Comparison of ENCODE assay signal across 9 mouse cellular contexts in the genomic region with DNA sequence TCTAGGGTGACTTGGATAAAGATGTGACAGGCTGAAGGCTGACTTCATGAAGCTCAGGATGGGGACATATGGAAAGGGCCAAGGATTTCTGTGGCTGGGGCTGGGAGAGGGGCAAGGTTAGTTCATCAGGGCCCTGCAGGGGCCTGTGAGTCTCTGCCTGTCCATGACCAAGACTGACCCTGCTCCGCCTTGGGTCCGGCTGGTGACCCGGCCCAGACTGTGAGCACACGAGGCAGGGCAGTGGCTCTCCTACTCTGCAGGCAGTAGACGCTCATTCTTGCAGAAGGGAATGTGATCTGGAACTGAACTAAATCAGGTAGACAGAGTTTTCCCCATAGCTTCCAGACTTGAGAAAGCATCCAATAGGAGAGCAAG. TPM values are rescaled to one million over a fixed set of nuclear protein-coding genes. Genes with fewer than 3 reads are reported as not detected.
DNase-seq lines count a peak whose midpoint lies in the region; ATAC-seq and TF ChIP-seq lines count a peak whose summit lies in the region.
"Had no signal": no experiment of that assay in that cellular context is flagged by ENCODE, and none has a peak within 500 bp of the region (broad histone marks: within the 10 kb centered on the region; RNA-seq: fewer than 3 reads in every experiment).

No protein-coding gene starts in this region.

- TF ChIP-seq POLR2A in cortical plate, adult 2 months (IDR thresholded peaks at IDR 0.05; ENCODE audit: extremely low read depth, insufficient read depth, low read length): no peak

- peak overlapping the region; percentile 91 for H3K4me2 ChIP-seq in heart, embryonic 16.5 days (ENCODE audit: low read depth, low read length)
- H3K4me2 ChIP-seq in hindbrain, embryonic 15.5 days: peak overlapping the region; percentile 87
- peak overlapping the region; percentile 84 for H3K4me2 ChIP-seq in midbrain, embryonic 16.5 days (ENCODE audit: low read length)

- WGBS in heart, embryonic 16.5 days: 78% methylated on average over 5 of the region's 5 CpGs
- WGBS in hindbrain, embryonic 15.5 days: 68% methylated on average over 5 of the region's 5 CpGs
- whole genome bisulfite sequencing in midbrain, embryonic 16.5 days: 60% methylated on average over 5 of the region's 5 CpGs

- no peaks in the 10 kb centered on the region for H3K36me3 ChIP-seq in heart, embryonic 16.5 days (ENCODE audit: control insufficient read depth, insufficient read depth)
- H3K36me3 ChIP-seq in hindbrain, embryonic 15.5 days: 0 out of 2 replicates have a peak, but pooled peaks cover 5% of the 10 kb centered on the region
- H3K36me3 ChIP-seq in midbrain, embryonic 16.5 days (ENCODE audit: control insufficient read depth, insufficient read depth, low read length): no peaks in the 10 kb centered on the region

- H3K27me3 ChIP-seq in heart, embryonic 16.5 days (ENCODE audit: control insufficient read depth, insufficient read depth, low read length): 0 out of 2 replicates have a peak, but pooled peaks cover 3% of the 10 kb centered on the region
- no peaks in the 10 kb centered on the region for H3K27me3 ChIP-seq in hindbrain, embryonic 15.5 days
- no peaks in the 10 kb centered on the region; the same call in 1 of the 2 replicates for H3K27me3 ChIP-seq in midbrain, embryonic 16.5 days (ENCODE audit: control insufficient read depth, insufficient read depth, low read depth, low read length)

- peak overlapping the region; percentile 64 for H3K9ac ChIP-seq in heart, embryonic 16.5 days (ENCODE audit: low read length)
- peak overlapping the region; percentile 55 for H3K9ac ChIP-seq in hindbrain, embryonic 15.5 days
- peak overlapping the region; percentile 72 for H3K9ac ChIP-seq in midbrain, embryonic 16.5 days (ENCODE audit: low read depth, low read length)

- intact Hi-C loops in left cerebral cortex, postnatal 36 days (cut with DNase I): loop anchor here (5.0 kb wide), 1 partner anchor 34 kb away; no protein-coding TSS in a partner anchor

- H3K4me3 ChIP-seq in heart, embryonic 16.5 days (ENCODE audit: low read length): peak overlapping the region; percentile 77
- H3K4me3 ChIP-seq in cortical plate, adult 2 months (ENCODE audit: insufficient read depth, low read length): peak overlapping the region; percentile 56
- H3K4me3 ChIP-seq in hindbrain, embryonic 15.5 days: peak overlapping the region; percentile 69
- H3K4me3 ChIP-seq in midbrain, embryonic 16.5 days (ENCODE audit: low read depth, low read length): peak overlapping the region; percentile 76

- H3K9me3 ChIP-seq in heart, embryonic 16.5 days (replicated peaks; ENCODE audit: control insufficient read depth, low read length): no peaks in the 10 kb centered on the region
- no peaks in the 10 kb centered on the region for H3K9me3 ChIP-seq in hindbrain, embryonic 15.5 days
- no peaks in the 10 kb centered on the region for H3K9me3 ChIP-seq in midbrain, embryonic 16.5 days (replicated peaks; ENCODE audit: control insufficient read depth, low read length, poor library complexity, severe bottlenecking)

- no peak overlapping the region for H3K27ac ChIP-seq in heart, embryonic 16.5 days (ENCODE audit: low read length)
- H3K27ac ChIP-seq in cortical plate, adult 2 months (ENCODE audit: insufficient read depth, low read length): peak overlapping the region; percentile 32; the same call in 1 of the 2 replicates
- peak overlapping the region; percentile 81 for H3K27ac ChIP-seq in hindbrain, embryonic 15.5 days (replicated peaks)
- H3K27ac ChIP-seq in midbrain, embryonic 16.5 days (ENCODE audit: low read length): peak overlapping the region; percentile 83

- peaks cover 24% of the 10 kb centered on the region for H3K4me1 ChIP-seq in heart, embryonic 16.5 days (ENCODE audit: control insufficient read depth, insufficient read depth, low read length)
- H3K4me1 ChIP-seq in cortical plate, adult 2 months (ENCODE audit: control insufficient read depth, insufficient read depth, low read length): peaks cover 2% of the 10 kb centered on the region; the same call in 1 of the 2 replicates
- peaks cover 27% of the 10 kb centered on the region for H3K4me1 ChIP-seq in hindbrain, embryonic 15.5 days (replicated peaks)
- H3K4me1 ChIP-seq in midbrain, embryonic 16.5 days (ENCODE audit: control insufficient read depth, insufficient read depth, low read length): peaks cover 14% of the 10 kb centered on the region

- peak; percentile 10; the same call in 1 of the 2 replicates for ATAC-seq in heart, embryonic 16.5 days (replicated peaks; ENCODE audit: extremely low read depth, insufficient read depth, low FRiP score)
- peak; percentile 35 for ATAC-seq in hindbrain, embryonic 15.5 days (ENCODE audit: low FRiP score, low read depth)
- ATAC-seq in midbrain, embryonic 16.5 days: peak; percentile 44; the same call in 1 of the 2 replicates

- no peak for DNase-seq in heart, postnatal 4 days
- DNase-seq in spleen, postnatal 14 days (ENCODE audit: low spot score in 2 of 2): no peak
- DNase-seq in thymus, postnatal 10 days (ENCODE audit: low spot score in 2 of 2): no peak
- DNase-seq in left cerebral cortex, postnatal 36 days (ENCODE audit: low spot score in 2 of 2): no peak

- TF ChIP-seq CTCF in cortical plate, adult 2 months (IDR thresholded peaks at IDR 0.05; ENCODE audit: extremely low read depth, insufficient read depth, low read length): no peak

RNA-seq across cellular contexts. Expression of a gene that starts 0.5 kb away (rescaled TPM):
- polyA plus RNA-seq in heart, embryonic 16.5 days (2015; fragmentation: Nextera tagmentation; extraction: Ambion mirVana): 6.0 and 8.4 TPM in 2 replicates
- total RNA-seq in heart, postnatal 4 days (2021): 1 to 10 TPM; 4.5 to 6.0 TPM
- 12.6 and 13.3 TPM in 2 replicates for polyA plus RNA-seq in cortical plate, adult 2 months (2012; rRNA removed)
- 21.6 and 22.7 TPM in 2 replicates for polyA plus RNA-seq in hindbrain, embryonic 15.5 days (2015; fragmentation: Nextera tagmentation; extraction: Ambion mirVana)
- polyA plus RNA-seq in midbrain, embryonic 16.5 days (2015; fragmentation: Nextera tagmentation; extraction: Ambion mirVana): 25.2 and 26.1 TPM in 2 replicates
- 10 to 100 TPM; 17.4 to 22.1 TPM for total RNA-seq in left cerebral cortex, postnatal 36 days (2021)

RNA-seq across cellular contexts. Expression of a gene that starts 5.7 kb away (rescaled TPM):
- 2.0 and 2.1 TPM in 2 replicates for polyA plus RNA-seq in heart, embryonic 16.5 days (2015; fragmentation: Nextera tagmentation; extraction: Ambion mirVana)
- total RNA-seq in heart, postnatal 4 days (2021): 10 to 100 TPM; 13.5 to 16.8 TPM
- 1.1 and 1.7 TPM in 2 replicates for polyA plus RNA-seq in cortical plate, adult 2 months (2012; rRNA removed)
- 1.8 and 3.3 TPM in 2 replicates for polyA plus RNA-seq in hindbrain, embryonic 15.5 days (2015; fragmentation: Nextera tagmentation; extraction: Ambion mirVana)
- 1.4 and 2.0 TPM in 2 replicates for polyA plus RNA-seq in midbrain, embryonic 16.5 days (2015; fragmentation: Nextera tagmentation; extraction: Ambion mirVana)
- 1 to 10 TPM; 6.1 to 6.8 TPM for total RNA-seq in left cerebral cortex, postnatal 36 days (2021)

RNA-seq across cellular contexts. Expression of a gene that starts 21.0 kb away (rescaled TPM):
- 44.7 and 53.2 TPM in 2 replicates for polyA plus RNA-seq in heart, embryonic 16.5 days (2015; fragmentation: Nextera tagmentation; extraction: Ambion mirVana)
- 10 to 100 TPM; 25.8 to 26.8 TPM for total RNA-seq in heart, postnatal 4 days (2021)
- polyA plus RNA-seq in cortical plate, adult 2 months (2012; rRNA removed): 10.6 and 11.0 TPM in 2 replicates
- polyA plus RNA-seq in hindbrain, embryonic 15.5 days (2015; fragmentation: Nextera tagmentation; extraction: Ambion mirVana): 37.3 and 44.6 TPM in 2 replicates
- 32.6 and 37.6 TPM in 2 replicates for polyA plus RNA-seq in midbrain, embryonic 16.5 days (2015; fragmentation: Nextera tagmentation; extraction: Ambion mirVana)
- total RNA-seq in left cerebral cortex, postnatal 36 days (2021): 10 to 100 TPM in 1 of 2 experiments, 1 to 10 TPM in 1; 9.2 to 10.9 TPM

RNA-seq across cellular contexts. Expression of a gene that starts 47.7 kb away (rescaled TPM):
- 19.4 and 32.5 TPM in 2 replicates for polyA plus RNA-seq in heart, embryonic 16.5 days (2015; fragmentation: Nextera tagmentation; extraction: Ambion mirVana)
- 1 to 10 TPM; 3.4 to 4.1 TPM for total RNA-seq in heart, postnatal 4 days (2021)
- 16.3 and 18.9 TPM in 2 replicates for polyA plus RNA-seq in cortical plate, adult 2 months (2012; rRNA removed)
- polyA plus RNA-seq in hindbrain, embryonic 15.5 days (2015; fragmentation: Nextera tagmentation; extraction: Ambion mirVana): 6.3 and 9.2 TPM in 2 replicates
- 4.9 and 5.9 TPM in 2 replicates for polyA plus RNA-seq in midbrain, embryonic 16.5 days (2015; fragmentation: Nextera tagmentation; extraction: Ambion mirVana)
- 10 to 100 TPM in 1 of 2 experiments, 1 to 10 TPM in 1; 9.3 to 10.3 TPM for total RNA-seq in left cerebral cortex, postnatal 36 days (2021)

RNA-seq across cellular contexts. Expression of a gene that starts 59.8 kb away (rescaled TPM):
- 1.4 and 3.6 TPM in 2 replicates for polyA plus RNA-seq in heart, embryonic 16.5 days (2015; fragmentation: Nextera tagmentation; extraction: Ambion mirVana)
- total RNA-seq in heart, postnatal 4 days (2021): under 1 TPM; 0.16 to 0.17 TPM
- 0.04 TPM in 1 of 2 replicates, not detected in the other for polyA plus RNA-seq in cortical plate, adult 2 months (2012; rRNA removed)
- polyA plus RNA-seq in hindbrain, embryonic 15.5 days (2015; fragmentation: Nextera tagmentation; extraction: Ambion mirVana): not detected in 2 replicates
- 0.14 TPM in 1 of 2 replicates, not detected in the other for polyA plus RNA-seq in midbrain, embryonic 16.5 days (2015; fragmentation: Nextera tagmentation; extraction: Ambion mirVana)
- not detected for total RNA-seq in left cerebral cortex, postnatal 36 days (2021)
- total RNA-seq: layer of hippocampus, postnatal 14 days had no signal
